Comparison of ENCODE assay signal across 8 mouse cellular contexts in genomic region chr1:156179875-156180274, GRCm38 (mm10). TPM values are rescaled to one million over a fixed set of nuclear protein-coding genes. Genes with fewer than 3 reads are reported as not detected.
DNase-seq lines count a peak whose midpoint lies in the region; ATAC-seq and TF ChIP-seq lines count a peak whose summit lies in the region.

No protein-coding gene starts in this region.

- H3K9ac ChIP-seq in hindbrain, embryonic 15.5 days, result 0 out of 2 replicates have a peak overlapping the region, but pooled peaks have one; percentile 25
- no peak overlapping the region for H3K9ac ChIP-seq in neural tube, embryonic 12.5 days
- no peak overlapping the region for H3K9ac ChIP-seq in kidney, embryonic 16.5 days (replicated peaks; ENCODE audit: low read length)

- H3K4me2 ChIP-seq in hindbrain, embryonic 15.5 days, result peak overlapping the region; percentile 29
- H3K4me2 ChIP-seq in neural tube, embryonic 12.5 days (replicated peaks), result peak overlapping the region; percentile 18; the same call in 1 of the 2 replicates
- no peak overlapping the region for H3K4me2 ChIP-seq in kidney, embryonic 16.5 days (replicated peaks; ENCODE audit: low read depth, low read length)

- peak; percentile 85 for ATAC-seq in hindbrain, embryonic 15.5 days (ENCODE audit: low FRiP score, low read depth)
- ATAC-seq in neural tube, embryonic 12.5 days (ENCODE audit: low FRiP score, low read depth), result no peak
- ATAC-seq in kidney, embryonic 16.5 days (ENCODE audit: low FRiP score, low TSS enrichment), result no peak

- no peaks in the 10 kb centered on the region for H3K9me3 ChIP-seq in hindbrain, embryonic 15.5 days
- no peaks in the 10 kb centered on the region for H3K9me3 ChIP-seq in neural tube, embryonic 12.5 days
- H3K9me3 ChIP-seq in kidney, embryonic 16.5 days (ENCODE audit: low read length), result no peaks in the 10 kb centered on the region

- TF ChIP-seq CTCF in lung, adult 2 months (IDR thresholded peaks at IDR 0.05; ENCODE audit: insufficient read depth, low read length), result no peak

- no peak for TF ChIP-seq POLR2A in lung, adult 2 months (IDR thresholded peaks at IDR 0.05; ENCODE audit: borderline replicate concordance, extremely low read depth, low read depth, low read length)

- H3K27me3 ChIP-seq in hindbrain, embryonic 15.5 days, result no peaks in the 10 kb centered on the region
- no peaks in the 10 kb centered on the region for H3K27me3 ChIP-seq in neural tube, embryonic 12.5 days (replicated peaks)
- peaks cover 30% of the 10 kb centered on the region for H3K27me3 ChIP-seq in kidney, embryonic 16.5 days (ENCODE audit: insufficient read depth, low read length)

- peaks cover 4% of the 10 kb centered on the region; the same call in 1 of the 2 replicates for H3K4me1 ChIP-seq in lung, adult 2 months (ENCODE audit: control insufficient read depth, insufficient read depth, low read length)
- peaks cover 34% of the 10 kb centered on the region for H3K4me1 ChIP-seq in hindbrain, embryonic 15.5 days (replicated peaks)
- peaks cover 29% of the 10 kb centered on the region for H3K4me1 ChIP-seq in neural tube, embryonic 12.5 days
- peaks cover 38% of the 10 kb centered on the region for H3K4me1 ChIP-seq in kidney, embryonic 16.5 days (ENCODE audit: insufficient read depth, low read length)

- 44% methylated on average over 11 of the region's 11 CpGs for WGBS in lung, adult 2 months
- WGBS in hindbrain, embryonic 15.5 days, result 8% methylated on average over 11 of the region's 11 CpGs
- WGBS in neural tube, embryonic 12.5 days, result 44% methylated on average over 11 of the region's 11 CpGs
- WGBS in kidney, embryonic 16.5 days, result 44% methylated on average over 11 of the region's 11 CpGs

- peak overlapping the region; percentile 72 for H3K27ac ChIP-seq in hindbrain, embryonic 15.5 days (replicated peaks)
- H3K27ac ChIP-seq in neural tube, embryonic 12.5 days, result no peak overlapping the region
- H3K27ac ChIP-seq in kidney, embryonic 16.5 days (ENCODE audit: low read length), result no peak overlapping the region

- H3K4me3 ChIP-seq in lung, adult 2 months (replicated peaks; ENCODE audit: extremely low read depth, low read depth, low read length), result no peak overlapping the region
- no peak overlapping the region for H3K4me3 ChIP-seq in hindbrain, embryonic 15.5 days
- H3K4me3 ChIP-seq in neural tube, embryonic 12.5 days, result no peak overlapping the region
- no peak overlapping the region for H3K4me3 ChIP-seq in kidney, embryonic 16.5 days (ENCODE audit: low read length)

- no peaks in the 10 kb centered on the region for H3K36me3 ChIP-seq in hindbrain, embryonic 15.5 days
- no peaks in the 10 kb centered on the region for H3K36me3 ChIP-seq in neural tube, embryonic 12.5 days
- no peaks in the 10 kb centered on the region for H3K36me3 ChIP-seq in kidney, embryonic 16.5 days (ENCODE audit: insufficient read depth, low read length)

- DNase-seq in lung, postnatal 10 days, result peak; percentile 36
- no peak for DNase-seq in lung, adult 2 months
- DNase-seq in embryo, embryonic 11 days, result peak; percentile 59
- DNase-seq in spleen, postnatal 14 days (ENCODE audit: low spot score in 2 of 2), result no peak
- no peak for DNase-seq in ovary, adult 18-20 months (ENCODE audit: low spot score)

RNA-seq across cellular contexts. Expression of gene Fam163a, which starts 25.0 kb away (rescaled TPM):
- polyA plus RNA-seq in lung, adult 2 months (2012; rRNA removed), result 0.07 and 0.10 TPM in 2 replicates
- polyA plus RNA-seq in hindbrain, embryonic 15.5 days (2015; fragmentation: Nextera tagmentation; extraction: Ambion mirVana), result 3.7 and 4.6 TPM in 2 replicates
- polyA plus RNA-seq in neural tube, embryonic 12.5 days (2016; fragmentation: Nextera tagmentation; extraction: Ambion mirVana), result 6.6 and 7.6 TPM in 2 replicates
- polyA plus RNA-seq in kidney, embryonic 16.5 days (2015; fragmentation: Nextera tagmentation; extraction: Ambion mirVana), result 0.61 and 0.94 TPM in 2 replicates

Comparison
In these comparisons a context has a peak if more than half of its experiments do, and no peak if none do; other contexts are left out.
1. DNase-seq: peak in lung, postnatal 10 days (single experiment) and embryo, embryonic 11 days (single experiment); none in lung, adult 2 months (single experiment), spleen, postnatal 14 days (0 of 2) and ovary, adult 18-20 months (single experiment).